Mouse (Mus musculus) CD4-positive helper T cell, adult 2 months (primary cell): ENCODE results near the gene Zfp956.
"Not testable (repeated sequence)": the region's sequence is repeated elsewhere in the genome, so short reads cannot be mapped to it uniquely, and the experiment has no call there.

Experiments
- DNase-seq: peaks from one replicate; pipeline ENCODE4 v3.0.0-alpha.2; 2012; ENCODE audit warnings: low read depth, missing footprints, low spot score

Gene Zfp956

DNA sequence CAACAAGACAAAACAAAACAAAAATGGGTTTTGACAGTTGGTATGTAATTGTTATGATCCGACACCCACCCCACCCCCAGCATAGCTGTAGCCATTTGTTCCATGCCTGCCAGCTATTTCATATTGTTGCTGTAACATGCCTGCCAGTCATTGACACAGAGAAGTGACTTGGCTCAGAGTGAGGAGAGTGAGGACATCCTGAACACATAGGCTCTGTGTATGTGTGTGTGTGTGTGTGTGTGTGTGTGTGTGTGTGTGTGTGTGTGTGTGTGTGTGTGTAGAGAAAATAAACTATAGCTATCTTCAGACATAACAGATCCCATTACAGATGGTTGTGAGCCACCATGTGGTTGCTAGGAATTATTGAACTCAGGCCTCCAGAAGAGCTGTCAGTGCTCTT lies 15.0 kb downstream of the Zfp956 start:
- DNase-seq, result not testable (repeated sequence)

DNA sequence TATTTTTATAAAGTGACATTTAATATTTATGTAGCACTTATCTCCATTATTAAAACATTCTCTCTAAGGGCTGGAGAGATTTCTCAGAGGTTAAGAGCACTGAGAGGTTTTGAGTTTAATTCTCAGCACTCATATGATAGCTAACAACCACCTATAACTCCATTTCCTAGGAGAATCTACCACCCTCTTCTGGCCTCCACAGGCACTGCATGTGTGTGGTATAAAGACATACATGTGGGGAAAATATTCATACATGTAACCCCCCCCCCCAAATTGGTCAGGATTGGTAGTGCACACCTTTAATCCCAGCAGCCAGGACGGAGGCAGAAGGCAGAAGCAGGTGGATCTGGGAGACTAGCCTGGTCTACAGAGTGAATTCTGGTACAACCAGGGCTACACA lies 21.4 kb downstream of the Zfp956 start:
- DNase-seq, result peak; percentile 25

DNA sequence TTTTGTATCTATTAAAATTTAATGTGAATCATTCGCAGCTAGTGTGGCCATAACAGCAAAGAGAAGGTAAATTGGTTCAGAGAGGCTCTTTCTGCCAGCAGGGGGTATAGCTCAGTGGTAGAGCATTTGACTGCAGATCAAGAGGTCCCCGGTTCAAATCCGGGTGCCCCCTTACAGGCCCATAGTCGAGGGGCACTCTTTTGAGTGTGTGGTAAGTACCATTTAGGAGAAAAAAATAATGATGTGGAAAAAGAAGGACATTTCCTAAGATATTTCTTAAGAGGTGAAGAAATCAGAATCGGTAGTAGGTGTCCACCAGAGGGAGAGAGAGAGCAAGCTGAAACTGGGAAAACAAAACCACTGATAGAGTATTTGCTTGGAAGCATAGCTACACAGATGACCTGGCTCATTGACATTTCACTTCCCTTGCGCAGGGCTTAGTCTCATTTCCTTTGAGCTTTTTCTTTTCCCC lies 25.7 kb downstream of the Zfp956 start:
- DNase-seq, result peak; percentile 65

DNA sequence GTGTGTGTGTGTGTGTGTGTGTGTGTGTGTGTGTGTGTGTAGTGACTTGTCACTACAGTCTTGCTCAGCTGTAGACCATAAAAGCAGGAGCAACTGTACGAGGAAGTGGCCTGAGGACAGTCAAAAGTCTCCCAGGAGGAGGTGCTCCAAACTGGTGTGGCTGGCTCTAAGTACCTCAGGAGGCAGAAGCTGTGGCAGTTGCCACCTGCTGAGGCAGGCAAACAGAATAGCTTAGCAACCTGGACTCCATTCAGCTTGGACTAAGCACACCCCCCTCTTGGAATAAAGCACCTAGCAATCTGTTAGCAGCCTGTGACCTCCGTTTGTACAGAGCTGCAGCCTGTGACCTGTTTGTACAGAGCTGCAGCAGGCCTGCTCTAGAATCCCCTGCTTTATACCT lies 30.7 kb downstream of the Zfp956 start:
- DNase-seq, result no peak

DNA sequence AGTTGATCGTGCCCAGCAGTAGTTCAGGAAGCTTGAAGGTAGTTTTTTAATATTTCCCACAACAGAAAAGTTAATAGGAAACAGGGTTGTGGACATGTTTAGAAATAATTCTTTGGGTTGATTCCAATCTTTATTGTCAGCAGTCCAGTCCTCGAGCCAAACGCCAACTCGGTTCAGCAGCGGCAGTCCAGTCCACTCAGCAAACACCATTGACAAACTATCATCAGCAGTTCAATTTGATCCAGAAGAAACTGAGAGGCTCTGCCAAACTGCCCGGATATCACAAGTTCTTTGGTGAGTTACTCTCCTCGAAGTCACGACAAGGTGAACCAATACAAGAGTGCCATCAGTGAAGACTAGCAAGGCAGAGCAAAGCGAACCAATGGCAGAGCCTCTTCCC lies 42.5 kb downstream of the Zfp956 start:
- DNase-seq, result no peak

DNA sequence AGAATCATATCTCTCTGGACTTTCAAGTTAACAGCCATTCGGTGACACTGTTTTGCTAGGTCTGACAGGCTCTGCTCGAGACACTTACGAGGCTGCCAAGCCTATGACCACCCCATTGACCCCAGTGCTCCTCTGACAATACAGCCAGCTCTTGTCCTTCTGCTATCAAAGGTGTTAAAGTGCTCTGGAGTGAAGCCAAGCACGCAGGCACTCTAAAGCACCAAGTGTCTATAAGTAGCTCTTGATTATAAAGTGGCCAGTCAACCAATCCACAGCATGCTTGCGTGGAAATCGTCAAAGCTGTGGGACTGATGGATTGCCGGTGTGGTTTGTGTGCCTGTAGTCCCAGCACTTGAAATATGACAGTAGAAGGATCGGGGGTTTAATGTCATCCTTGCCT lies 57.5 kb downstream of the Zfp956 start:
- no peak for DNase-seq
